Mouse (Mus musculus) ES-E14 (cell line): ENCODE results near the gene Speer4f2.

ENCODE experiments used
- CHD2 ChIP-seq: IDR thresholded peaks from 2 replicates; pipeline ENCODE4 v1.6.1; 2014; ENCODE audit warnings: mild to moderate bottlenecking, low read depth, low read length, inconsistent platforms
- HCFC1 ChIP-seq: IDR thresholded peaks from 2 replicates; pipeline ENCODE4 v1.6.1; 2012; ENCODE audit warnings: low read length, inconsistent platforms, borderline replicate concordance; ENCODE audit not compliant: insufficient read depth

DNA sequence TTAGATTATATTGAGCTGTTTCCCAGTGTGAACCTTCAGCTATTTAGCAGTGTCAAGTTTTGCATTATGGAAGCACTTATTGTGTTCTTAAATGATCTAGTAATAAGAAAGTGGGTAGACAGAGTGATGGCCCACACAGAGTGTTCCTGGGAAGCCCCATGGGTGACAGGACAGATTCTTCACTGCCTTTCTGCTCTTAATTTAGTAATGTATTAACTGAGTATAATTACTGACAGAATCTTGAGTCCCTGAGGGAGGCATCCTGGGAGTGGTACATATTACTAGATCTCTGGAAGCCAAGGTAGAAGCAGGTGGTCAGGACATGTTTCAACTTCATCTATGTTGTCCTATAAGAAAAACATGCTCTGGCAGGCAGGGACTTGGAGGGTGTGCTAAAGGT, 30.6 kb downstream of the Speer4f2 start:
- TF ChIP-seq HCFC1 (no peak), CHD2 (no peak)
